ENCODE assay signal across 8 mouse cellular contexts in the genomic region with DNA sequence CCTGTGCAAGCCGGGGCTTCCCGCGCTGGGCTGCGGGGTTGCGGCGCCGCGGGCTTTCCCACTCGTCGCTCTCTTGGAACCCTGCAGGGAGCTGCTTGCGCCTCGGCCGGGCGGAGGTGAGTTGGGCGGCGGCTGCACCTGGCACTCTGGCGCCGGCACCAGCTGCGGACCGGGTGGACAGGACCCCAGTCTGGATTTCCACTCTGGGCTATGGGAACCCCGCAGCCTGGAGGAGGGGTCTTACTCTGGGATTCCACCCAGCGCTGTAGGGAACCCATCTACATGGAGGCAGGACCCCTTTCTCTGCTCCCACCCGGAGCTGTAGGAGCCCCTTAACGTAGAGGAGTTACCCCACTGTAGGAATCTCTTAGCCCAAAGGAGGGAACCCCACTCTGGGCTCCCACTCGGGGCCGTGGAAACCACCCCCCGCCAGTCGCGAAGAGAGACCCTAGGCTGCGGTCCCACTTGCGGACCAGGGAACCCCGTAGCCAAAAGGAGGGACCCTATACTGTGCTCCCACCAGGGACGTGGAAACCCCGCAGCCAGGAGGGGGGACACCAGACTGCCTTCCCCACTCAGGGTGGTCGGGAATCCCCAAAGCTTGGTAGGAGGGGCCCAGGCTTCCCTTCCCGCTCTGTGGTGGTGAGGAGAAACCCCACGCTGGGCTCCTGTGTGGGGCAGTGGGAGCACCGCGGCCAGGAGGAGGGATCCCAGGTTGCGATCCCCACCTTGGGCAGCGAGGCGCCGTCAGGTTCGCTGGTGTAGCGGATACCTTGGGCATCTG. TPM values are rescaled to one million over a fixed set of nuclear protein-coding genes. Genes with fewer than 3 reads are reported as not detected.
DNase-seq lines count a peak whose midpoint lies in the region; ATAC-seq and TF ChIP-seq lines count a peak whose summit lies in the region.

No protein-coding gene starts in this region.

- H3K36me3 ChIP-seq in forebrain, postnatal 0 days (ENCODE audit: insufficient read depth): no peaks in the 10 kb centered on the region

- H3K27me3 ChIP-seq in forebrain, postnatal 0 days (ENCODE audit: insufficient read depth, low read length): no peaks in the 10 kb centered on the region

- H3K4me1 ChIP-seq in brown adipose tissue, adult 24 weeks (ENCODE audit: control insufficient read depth, insufficient read depth, insufficient read length, low read length): 0 out of 2 replicates have a peak, but pooled peaks cover 5% of the 10 kb centered on the region
- H3K4me1 ChIP-seq in forebrain, postnatal 0 days (ENCODE audit: insufficient read depth): peaks cover 10% of the 10 kb centered on the region; the same call in 1 of the 2 replicates

- WGBS in forebrain, postnatal 0 days: under 1% methylated on average over 45 of the region's 45 CpGs

- peak; percentile 8 for DNase-seq in right cerebral cortex, postnatal 25 days
- DNase-seq in right cerebral cortex, adult 2 months (ENCODE audit: low spot score in 2 of 2): no peak
- no peak for DNase-seq in forebrain, postnatal 0 days
- peak; percentile 49 for DNase-seq in induced T-regulatory cell, adult 2 months (ENCODE audit: low read depth)
- DNase-seq in lung, postnatal 10 days: peak; percentile 25
- peak; percentile 38 for DNase-seq in retina, postnatal 1 day
- DNase-seq in right cerebral cortex, postnatal 14 days: no peak

- peak overlapping the region; percentile 89 for H3K4me3 ChIP-seq in brown adipose tissue, adult 24 weeks (ENCODE audit: insufficient read depth, low read depth, low read length)
- peak overlapping the region; percentile 89 for H3K4me3 ChIP-seq in forebrain, postnatal 0 days (ENCODE audit: low read depth, low read length)

- peak overlapping the region; percentile 96 for H3K4me2 ChIP-seq in forebrain, postnatal 0 days (ENCODE audit: low read depth)

- ATAC-seq in forebrain, postnatal 0 days: peak; percentile 35

- H3K9me3 ChIP-seq in forebrain, postnatal 0 days (ENCODE audit: low read length): no peaks in the 10 kb centered on the region

- no peak for TF ChIP-seq CTCF in forebrain, postnatal 0 days (IDR thresholded peaks at IDR 0.05; ENCODE audit: low read depth)

- no peak overlapping the region for H3K27ac ChIP-seq in brown adipose tissue, adult 24 weeks (replicated peaks; ENCODE audit: low read depth, low read length)
- peak overlapping the region; percentile 70 for H3K27ac ChIP-seq in forebrain, postnatal 0 days (ENCODE audit: low read depth, low read length)

- peak overlapping the region; percentile 72 for H3K9ac ChIP-seq in forebrain, postnatal 0 days

RNA-seq across cellular contexts. Expression of gene Tpmt, which starts 0.5 kb away (rescaled TPM):
- 30.7 and 32.8 TPM in 2 replicates for polyA plus RNA-seq in brown adipose tissue, adult 24 weeks (2012; ENCODE audit: insufficient read depth, insufficient read length, missing spikeins)
- 13.2 and 13.6 TPM in 2 replicates for total RNA-seq in forebrain, postnatal 0 days (2014; rRNA removed)
- 8.6 and 11.1 TPM in 2 replicates for polyA plus RNA-seq in forebrain, postnatal 0 days (2015; fragmentation: Nextera tagmentation; extraction: Ambion mirVana)

RNA-seq across cellular contexts. Expression of gene Kdm1b, which starts 0.7 kb away (rescaled TPM):
- polyA plus RNA-seq in brown adipose tissue, adult 24 weeks (2012; ENCODE audit: insufficient read depth, insufficient read length, missing spikeins): 8.2 and 9.6 TPM in 2 replicates
- total RNA-seq in forebrain, postnatal 0 days (2014; rRNA removed): 27.2 and 28.9 TPM in 2 replicates
- 12.5 and 13.9 TPM in 2 replicates for polyA plus RNA-seq in forebrain, postnatal 0 days (2015; fragmentation: Nextera tagmentation; extraction: Ambion mirVana)

RNA-seq across cellular contexts. Expression of gene Nhlrc1, which starts 29.4 kb away (rescaled TPM):
- 0.67 and 1.3 TPM in 2 replicates for polyA plus RNA-seq in brown adipose tissue, adult 24 weeks (2012; ENCODE audit: insufficient read depth, insufficient read length, missing spikeins)
- total RNA-seq in forebrain, postnatal 0 days (2014; rRNA removed): 14.3 and 15.4 TPM in 2 replicates
- polyA plus RNA-seq in forebrain, postnatal 0 days (2015; fragmentation: Nextera tagmentation; extraction: Ambion mirVana): 12.5 and 17.0 TPM in 2 replicates

Comparison
In these comparisons a context has a peak if more than half of its experiments do, and no peak if none do; other contexts are left out.
1. DNase-seq: peak in right cerebral cortex, postnatal 25 days (single experiment), induced T-regulatory cell, adult 2 months (single experiment), lung, postnatal 10 days (single experiment) and retina, postnatal 1 day (single experiment); none in right cerebral cortex, adult 2 months (0 of 2), forebrain, postnatal 0 days (single experiment) and right cerebral cortex, postnatal 14 days (single experiment).